Mouse (Mus musculus) cerebellum, adult 8-10 months (tissue): Measurements from ENCODE around the gene Avpi1.
A peak's percentile ranks its signal among the peaks of the same experiment; 100 is the strongest.

Experiments
- DNase-seq: peaks from one replicate; pipeline ENCODE4 v3.0.0; 2022

The Avpi1 gene

GRCm38 (mm10) chr19:42144541-42145167 is 15.8 kb upstream of the Avpi1 start:
- peak; percentile 81 for DNase-seq

- DNase-seq: no peak
Observed at GRCm38 (mm10) chr19:42144067-42144466, 15.2 kb upstream of the Avpi1 start.

GRCm38 (mm10) chr19:42142757-42143156 is 13.9 kb upstream of the Avpi1 start:
- no peak for DNase-seq

- no peak for DNase-seq
Observed at GRCm38 (mm10) chr19:42141998-42142397, 13.1 kb upstream of the Avpi1 start.

GRCm38 (mm10) chr19:42139724-42140517 is 11.1 kb upstream of the Avpi1 start:
- DNase-seq: no peak

- no peak for DNase-seq
Observed at GRCm38 (mm10) chr19:42138517-42139285, 9.8 kb upstream of the Avpi1 start.

GRCm38 (mm10) chr19:42137167-42137672 is 8.4 kb upstream of the Avpi1 start:
- no peak for DNase-seq

- no peak for DNase-seq
Observed at GRCm38 (mm10) chr19:42136126-42136525, 7.3 kb upstream of the Avpi1 start.

GRCm38 (mm10) chr19:42135070-42135469 is 6.2 kb upstream of the Avpi1 start:
- no peak for DNase-seq

GRCm38 (mm10) chr19:42131101-42131500 is 2.2 kb upstream of the Avpi1 start:
- DNase-seq: no peak

- no peak for DNase-seq
Observed at GRCm38 (mm10) chr19:42130294-42130606, 1.4 kb upstream of the Avpi1 start.

- no peak for DNase-seq
Observed at GRCm38 (mm10) chr19:42129509-42130293, 842 bp upstream of the Avpi1 start.

- DNase-seq: no peak
Observed at GRCm38 (mm10) chr19:42128052-42128740, 663 bp downstream of the Avpi1 start.

- DNase-seq: no peak
Observed at GRCm38 (mm10) chr19:42127024-42127423, 1.8 kb downstream of the Avpi1 start.

- no peak for DNase-seq
Observed at GRCm38 (mm10) chr19:42126219-42126605, 2.6 kb downstream of the Avpi1 start.

- DNase-seq: no peak
Observed at GRCm38 (mm10) chr19:42125501-42126218, 3.2 kb downstream of the Avpi1 start.

GRCm38 (mm10) chr19:42124684-42125083 is 4.2 kb downstream of the Avpi1 start:
- no peak for DNase-seq

GRCm38 (mm10) chr19:42120451-42120850 is 8.4 kb downstream of the Avpi1 start:
- DNase-seq: no peak

GRCm38 (mm10) chr19:42118596-42118995 is 10.3 kb downstream of the Avpi1 start:
- DNase-seq: no peak

GRCm38 (mm10) chr19:42118142-42118541 is 10.7 kb downstream of the Avpi1 start:
- no peak for DNase-seq

- no peak for DNase-seq
Observed at GRCm38 (mm10) chr19:42115783-42116335, 13.0 kb downstream of the Avpi1 start.
